Mouse (Mus musculus) forebrain, embryonic 14.5 days (tissue): ENCODE results near the gene Kif6. TPM values are rescaled to one million over a fixed set of nuclear protein-coding genes. Genes with fewer than 3 reads are reported as not detected.

Source experiments
- ATAC-seq: fragments of 200-750 bp; cut with Nextera tagmentation; 2 replicates; pipeline ENCODE4 v1.8.0; 2017; ENCODE audit warnings: mild to moderate bottlenecking, moderate library complexity
- DNase-seq: peaks from one replicate; pipeline ENCODE4 v3.0.0-alpha.2; 2015; ENCODE audit warnings: low spot score
- H3K27ac ChIP-seq: fragments of 300-500 bp; sonication (generic); 2 replicates; pipeline ENCODE4 v1.5.1; 2014; ENCODE audit warnings: low read depth, mild to moderate bottlenecking, control low read depth, low read length, moderate library complexity
- H3K27me3 ChIP-seq: fragments of 300-500 bp; sonication (generic); replicated peaks from 2 replicates; pipeline ENCODE4 v1.6.1; 2014; ENCODE audit warnings: low read length, control low read depth, mixed read lengths; ENCODE audit not compliant: control insufficient read depth, insufficient read depth
- H3K36me3 ChIP-seq: fragments of 300-500 bp; sonication (generic); 2 replicates; pipeline ENCODE4 v1.6.1; 2014; ENCODE audit warnings: low read length, control low read depth; ENCODE audit not compliant: control insufficient read depth, insufficient read depth
- H3K4me1 ChIP-seq: fragments of 300-500 bp; sonication (generic); 2 replicates; pipeline ENCODE4 v1.6.1; 2014; ENCODE audit warnings: antibody characterized with exemption, low read length, control low read depth; ENCODE audit not compliant: control insufficient read depth, insufficient read depth
- H3K4me2 ChIP-seq: fragments of 300-500 bp; sonication (generic); 2 replicates; pipeline ENCODE4 v1.6.1; 2014; ENCODE audit warnings: mild to moderate bottlenecking, control low read depth, low read length
- H3K4me3 ChIP-seq: fragments of 300-500 bp; sonication (generic); 2 replicates; pipeline ENCODE4 v1.5.1; 2014; ENCODE audit warnings: low read depth, low read length, control low read depth
- H3K9ac ChIP-seq: fragments of 300-500 bp; sonication (generic); 2 replicates; pipeline ENCODE4 v1.6.1; 2014; ENCODE audit warnings: mild to moderate bottlenecking, low read length, control low read depth, moderate library complexity
- H3K9me3 ChIP-seq: fragments of 300-500 bp; sonication (generic); replicated peaks from 2 replicates; pipeline ENCODE4 v1.6.1; 2016; ENCODE audit warnings: low read length, control low read depth, mixed read lengths; ENCODE audit not compliant: control insufficient read depth
- WGBS: fragments of 180-500 bp; shearing (Covaris S2); extraction: QIAGEN DNeasy Blood & Tissue Kit; methylation state at CpG from one replicate; pipeline ENCODE4 v1.1.7; 2014; 5-methylcytosine and 5-hydroxymethylcytosine counted together
- polyA plus RNA-seq: library from polyadenylated mRNA; unstranded; fragments of >200 nt; fragmentation: Nextera tagmentation; extraction: Ambion mirVana; gene quantifications from 2 replicates; pipeline ENCODE4 v1.2.1, GENCODE M21; 2014

The Kif6 gene
- polyA plus RNA-seq, 1 experiment from 2014 or later, result 1.2 TPM

GRCm38 (mm10) chr17:49710101-49710630, 95.2 kb downstream of the Kif6 start:
- Histone ChIP-seq H3K4me3 (no peak overlapping the region), H3K4me2 (no peak overlapping the region), H3K4me1 (no peaks in the 10 kb centered on the region), H3K36me3 (no peaks in the 10 kb centered on the region), H3K9me3 (no peaks in the 10 kb centered on the region), H3K27me3 (no peaks in the 10 kb centered on the region), H3K9ac (no peak overlapping the region), H3K27ac (no peak overlapping the region)
- ATAC-seq, result no peak
- WGBS, result 92% methylated on average over 5 of the region's 5 CpGs
- DNase-seq, result no peak

- ATAC-seq (no peak), DNase-seq (no peak)
- WGBS, result 98% methylated on average over 2 of the region's 2 CpGs
- H3K4me2 ChIP-seq, result no peak overlapping the region
- H3K9me3 ChIP-seq, result no peaks in the 10 kb centered on the region
- no peaks in the 10 kb centered on the region for H3K27me3 ChIP-seq
- no peak overlapping the region for H3K9ac ChIP-seq
- H3K4me3 ChIP-seq, result no peak overlapping the region
- no peaks in the 10 kb centered on the region for H3K36me3 ChIP-seq
- H3K4me1 ChIP-seq, result no peaks in the 10 kb centered on the region
- H3K27ac ChIP-seq, result no peak overlapping the region
Observed at GRCm38 (mm10) chr17:49726206-49726605, 111.3 kb downstream of the Kif6 start.

GRCm38 (mm10) chr17:49726976-49727375, 112.0 kb downstream of the Kif6 start:
- Histone ChIP-seq H3K27me3 (no peaks in the 10 kb centered on the region), H3K9me3 (no peaks in the 10 kb centered on the region), H3K4me3 (no peak overlapping the region), H3K4me1 (no peaks in the 10 kb centered on the region), H3K36me3 (no peaks in the 10 kb centered on the region), H3K27ac (no peak overlapping the region), H3K9ac (no peak overlapping the region), H3K4me2 (no peak overlapping the region)
- no peak for DNase-seq
- ATAC-seq, result no peak
- 93% methylated on average over 4 of the region's 4 CpGs for WGBS

- no peaks in the 10 kb centered on the region for H3K36me3 ChIP-seq
- no peak overlapping the region for H3K9ac ChIP-seq
- no peaks in the 10 kb centered on the region for H3K4me1 ChIP-seq
- H3K4me2 ChIP-seq, result no peak overlapping the region
- no peak for ATAC-seq
- no peak overlapping the region for H3K27ac ChIP-seq
- H3K27me3 ChIP-seq, result no peaks in the 10 kb centered on the region
- no peak overlapping the region for H3K4me3 ChIP-seq
- H3K9me3 ChIP-seq, result no peaks in the 10 kb centered on the region
- DNase-seq, result no peak
- WGBS, result 90% methylated on average over 5 of the region's 5 CpGs
Observed at GRCm38 (mm10) chr17:49727428-49728045, 112.6 kb downstream of the Kif6 start.

GRCm38 (mm10) chr17:49729856-49730255, 114.9 kb downstream of the Kif6 start:
- H3K9me3 ChIP-seq, result no peaks in the 10 kb centered on the region
- no peaks in the 10 kb centered on the region for H3K27me3 ChIP-seq
- no peak overlapping the region for H3K4me2 ChIP-seq
- no peak for ATAC-seq
- H3K36me3 ChIP-seq, result no peaks in the 10 kb centered on the region
- no peak overlapping the region for H3K9ac ChIP-seq
- whole genome bisulfite sequencing, result 85% methylated on average over 1 of the region's 1 CpGs
- H3K27ac ChIP-seq, result no peak overlapping the region
- H3K4me3 ChIP-seq, result no peak overlapping the region
- DNase-seq, result no peak
- H3K4me1 ChIP-seq, result no peaks in the 10 kb centered on the region

- H3K4me1 ChIP-seq, result no peaks in the 10 kb centered on the region
- H3K4me3 ChIP-seq, result no peak overlapping the region
- H3K9me3 ChIP-seq, result no peaks in the 10 kb centered on the region
- no peaks in the 10 kb centered on the region for H3K36me3 ChIP-seq
- no peak; the same call in 1 of the 2 replicates for ATAC-seq
- H3K4me2 ChIP-seq, result no peak overlapping the region
- peak; percentile 43 for DNase-seq
- WGBS, result 90% methylated on average over 8 of the region's 8 CpGs
- no peak overlapping the region for H3K9ac ChIP-seq
- H3K27ac ChIP-seq, result no peak overlapping the region
- H3K27me3 ChIP-seq, result no peaks in the 10 kb centered on the region
Observed at GRCm38 (mm10) chr17:49732706-49733105, 117.8 kb downstream of the Kif6 start.

GRCm38 (mm10) chr17:49734079-49734478, 119.1 kb downstream of the Kif6 start:
- H3K27me3 ChIP-seq, result no peaks in the 10 kb centered on the region
- H3K4me1 ChIP-seq, result no peaks in the 10 kb centered on the region
- no peaks in the 10 kb centered on the region for H3K36me3 ChIP-seq
- DNase-seq, result no peak
- no peak overlapping the region for H3K27ac ChIP-seq
- no peaks in the 10 kb centered on the region for H3K9me3 ChIP-seq
- WGBS, result 89% methylated on average over 6 of the region's 6 CpGs
- no peak overlapping the region for H3K9ac ChIP-seq
- H3K4me3 ChIP-seq, result no peak overlapping the region
- no peak for ATAC-seq
- H3K4me2 ChIP-seq, result no peak overlapping the region

GRCm38 (mm10) chr17:49734776-49735175, 119.8 kb downstream of the Kif6 start:
- no peaks in the 10 kb centered on the region for H3K9me3 ChIP-seq
- H3K4me3 ChIP-seq, result no peak overlapping the region
- H3K9ac ChIP-seq, result no peak overlapping the region
- ATAC-seq, result no peak
- no peaks in the 10 kb centered on the region for H3K4me1 ChIP-seq
- 87% methylated on average over 2 of the region's 2 CpGs for WGBS
- no peaks in the 10 kb centered on the region for H3K36me3 ChIP-seq
- no peaks in the 10 kb centered on the region for H3K27me3 ChIP-seq
- H3K27ac ChIP-seq, result no peak overlapping the region
- no peak overlapping the region for H3K4me2 ChIP-seq
- no peak for DNase-seq

GRCm38 (mm10) chr17:49736364-49736763, 121.4 kb downstream of the Kif6 start:
- no peaks in the 10 kb centered on the region for H3K27me3 ChIP-seq
- no peaks in the 10 kb centered on the region for H3K36me3 ChIP-seq
- no peak overlapping the region for H3K4me2 ChIP-seq
- no peaks in the 10 kb centered on the region for H3K9me3 ChIP-seq
- 72% methylated on average over 3 of the region's 3 CpGs for WGBS
- H3K9ac ChIP-seq, result no peak overlapping the region
- no peak overlapping the region for H3K4me3 ChIP-seq
- no peak overlapping the region for H3K27ac ChIP-seq
- ATAC-seq, result no peak
- no peak for DNase-seq
- H3K4me1 ChIP-seq, result no peaks in the 10 kb centered on the region
